Mouse (Mus musculus): ENCODE results near the gene Limch1. TPM values are rescaled to one million over a fixed set of nuclear protein-coding genes. Genes with fewer than 3 reads are reported as not detected.

Gene Limch1
- polyA plus RNA-seq, 1 experiment from 2014 or later: 28.2 TPM

- Histone ChIP-seq H3K9ac (ENCODE audit: low read length) (no peak overlapping the region), H3K4me1 (ENCODE audit: control insufficient read depth in 2 of 2, insufficient read depth in 2 of 2, low read length in 2 of 2) (peaks cover 0 to 2% of the 10 kb centered on the region in 2 experiments; a peak in 1 of 4 replicates), H3K27me3 (ENCODE audit: control insufficient read depth, insufficient read depth, low read length) (no peaks in the 10 kb centered on the region), H3K36me3 (ENCODE audit: control insufficient read depth, insufficient read depth, low read length) (no peaks in the 10 kb centered on the region), H3K4me2 (ENCODE audit: low read length) (no peak overlapping the region), H3K27ac (replicated peaks in 1 of 2; ENCODE audit: control insufficient read depth in 1 of 2, insufficient read depth in 1 of 2, low read depth in 2 of 2, low read length in 2 of 2) (no peak overlapping the region), H3K9me3 (ENCODE audit: control insufficient read depth, low read length) (no peaks in the 10 kb centered on the region), H3K4me3 (ENCODE audit: control insufficient read depth in 1 of 2, insufficient read depth in 1 of 2, low read depth in 1 of 2, low read length in 2 of 2) (no peak overlapping the region)
- WGBS: 55% methylated on average over 10 of the region's 10 CpGs
- no peak for ATAC-seq (ENCODE audit: insufficient number of reproducible peaks, insufficient read depth, low FRiP score, low read depth)
Observed at GRCm38 (mm10) chr5:66876018-66876805, 130.6 kb downstream of the Limch1 start.

GRCm38 (mm10) chr5:66877066-66877465 is 131.4 kb downstream of the Limch1 start:
- no peak overlapping the region for H3K9ac ChIP-seq (ENCODE audit: low read length)
- no peak overlapping the region for H3K4me2 ChIP-seq (ENCODE audit: low read length)
- H3K9me3 ChIP-seq (ENCODE audit: control insufficient read depth, low read length): no peaks in the 10 kb centered on the region
- no peaks in the 10 kb centered on the region for H3K27me3 ChIP-seq (ENCODE audit: control insufficient read depth, insufficient read depth, low read length)
- WGBS: 57% methylated on average over 5 of the region's 5 CpGs
- no peak overlapping the region for H3K4me3 ChIP-seq (ENCODE audit: control insufficient read depth in 1 of 2, insufficient read depth in 1 of 2, low read depth in 1 of 2, low read length in 2 of 2)
- H3K36me3 ChIP-seq (ENCODE audit: control insufficient read depth, insufficient read depth, low read length): no peaks in the 10 kb centered on the region
- H3K4me1 ChIP-seq (ENCODE audit: control insufficient read depth in 2 of 2, insufficient read depth in 2 of 2, low read length in 2 of 2): peaks cover 4 to 5% of the 10 kb centered on the region in 2 experiments
- ATAC-seq (ENCODE audit: insufficient number of reproducible peaks, insufficient read depth, low FRiP score, low read depth): no peak
- H3K27ac ChIP-seq (replicated peaks in 1 of 2; ENCODE audit: control insufficient read depth in 1 of 2, insufficient read depth in 1 of 2, low read depth in 2 of 2, low read length in 2 of 2): no peak overlapping the region

- H3K27me3 ChIP-seq (ENCODE audit: control insufficient read depth, insufficient read depth, low read length): no peaks in the 10 kb centered on the region
- ATAC-seq (ENCODE audit: insufficient number of reproducible peaks, insufficient read depth, low FRiP score, low read depth): no peak
- 11% methylated on average over 3 of the region's 3 CpGs for WGBS
Observed at GRCm38 (mm10) chr5:66881901-66882341, 136.3 kb downstream of the Limch1 start.

GRCm38 (mm10) chr5:66882718-66883117 is 137.1 kb downstream of the Limch1 start:
- no peak for ATAC-seq (ENCODE audit: insufficient number of reproducible peaks, insufficient read depth, low FRiP score, low read depth)
- no peak overlapping the region for H3K9ac ChIP-seq (ENCODE audit: low read length)
- H3K27ac ChIP-seq (replicated peaks in 1 of 2; ENCODE audit: control insufficient read depth in 1 of 2, insufficient read depth in 1 of 2, low read depth in 2 of 2, low read length in 2 of 2): no peak overlapping the region
- H3K27me3 ChIP-seq (ENCODE audit: control insufficient read depth, insufficient read depth, low read length): no peaks in the 10 kb centered on the region
- peaks cover 4 to 17% of the 10 kb centered on the region in 2 experiments for H3K4me1 ChIP-seq (ENCODE audit: control insufficient read depth in 2 of 2, insufficient read depth in 2 of 2, low read length in 2 of 2)
- 79% methylated on average over 13 of the region's 13 CpGs for WGBS
- H3K36me3 ChIP-seq (ENCODE audit: control insufficient read depth, insufficient read depth, low read length): no peaks in the 10 kb centered on the region
- H3K4me2 ChIP-seq (ENCODE audit: low read length): no peak overlapping the region
- H3K4me3 ChIP-seq (ENCODE audit: control insufficient read depth in 1 of 2, insufficient read depth in 1 of 2, low read depth in 1 of 2, low read length in 2 of 2): no peak overlapping the region
- 0 out of 2 replicates have a peak, but pooled peaks cover 5% of the 10 kb centered on the region for H3K9me3 ChIP-seq (ENCODE audit: control insufficient read depth, low read length)

More at GRCm38 (mm10) chr5:66881901-66882341, 136.3 kb downstream of the Limch1 start:
- Histone ChIP-seq H3K4me3 (ENCODE audit: control insufficient read depth in 1 of 2, insufficient read depth in 1 of 2, low read depth in 1 of 2, low read length in 2 of 2) (no peak overlapping the region), H3K4me1 (ENCODE audit: control insufficient read depth in 2 of 2, insufficient read depth in 2 of 2, low read length in 2 of 2) (peaks cover 4 to 15% of the 10 kb centered on the region in 2 experiments), H3K4me2 (ENCODE audit: low read length) (no peak overlapping the region), H3K27ac (replicated peaks in 1 of 2; ENCODE audit: control insufficient read depth in 1 of 2, insufficient read depth in 1 of 2, low read depth in 2 of 2, low read length in 2 of 2) (no peak overlapping the region), H3K9ac (ENCODE audit: low read length) (no peak overlapping the region), H3K9me3 (ENCODE audit: control insufficient read depth, low read length) (0 out of 2 replicates have a peak, but pooled peaks cover 5% of the 10 kb centered on the region), H3K36me3 (ENCODE audit: control insufficient read depth, insufficient read depth, low read length) (no peaks in the 10 kb centered on the region)

- 50% methylated on average over 4 of the region's 4 CpGs for WGBS
- H3K9me3 ChIP-seq (ENCODE audit: control insufficient read depth, low read length): 0 out of 2 replicates have a peak, but pooled peaks cover 5% of the 10 kb centered on the region
- no peak for ATAC-seq (ENCODE audit: insufficient number of reproducible peaks, insufficient read depth, low FRiP score, low read depth)
- no peak overlapping the region for H3K9ac ChIP-seq (ENCODE audit: low read length)
- no peak overlapping the region for H3K4me2 ChIP-seq (ENCODE audit: low read length)
- H3K4me1 ChIP-seq (ENCODE audit: control insufficient read depth in 2 of 2, insufficient read depth in 2 of 2, low read length in 2 of 2): peaks cover 10 to 17% of the 10 kb centered on the region in 2 experiments
- H3K27me3 ChIP-seq (ENCODE audit: control insufficient read depth, insufficient read depth, low read length): no peaks in the 10 kb centered on the region
- H3K27ac ChIP-seq (replicated peaks in 1 of 2; ENCODE audit: control insufficient read depth in 1 of 2, insufficient read depth in 1 of 2, low read depth in 2 of 2, low read length in 2 of 2): no peak overlapping the region
- no peaks in the 10 kb centered on the region for H3K36me3 ChIP-seq (ENCODE audit: control insufficient read depth, insufficient read depth, low read length)
- H3K4me3 ChIP-seq (ENCODE audit: control insufficient read depth in 1 of 2, insufficient read depth in 1 of 2, low read depth in 1 of 2, low read length in 2 of 2): no peak overlapping the region
Observed at GRCm38 (mm10) chr5:66884505-66884904, 138.9 kb downstream of the Limch1 start.

- no peaks in the 10 kb centered on the region for H3K27me3 ChIP-seq (ENCODE audit: control insufficient read depth, insufficient read depth, low read length)
Observed at GRCm38 (mm10) chr5:66886410-66887120, 140.9 kb downstream of the Limch1 start.

GRCm38 (mm10) chr5:66888061-66888460 is 142.4 kb downstream of the Limch1 start:
- Histone ChIP-seq H3K9me3 (ENCODE audit: control insufficient read depth, low read length) (0 out of 2 replicates have a peak, but pooled peaks cover 5% of the 10 kb centered on the region), H3K9ac (ENCODE audit: low read length) (no peak overlapping the region), H3K36me3 (ENCODE audit: control insufficient read depth, insufficient read depth, low read length) (no peaks in the 10 kb centered on the region), H3K4me2 (ENCODE audit: low read length) (no peak overlapping the region), H3K27me3 (ENCODE audit: control insufficient read depth, insufficient read depth, low read length) (no peaks in the 10 kb centered on the region), H3K4me3 (ENCODE audit: control insufficient read depth in 1 of 2, insufficient read depth in 1 of 2, low read depth in 1 of 2, low read length in 2 of 2) (no peak overlapping the region), H3K27ac (replicated peaks in 1 of 2; ENCODE audit: control insufficient read depth in 1 of 2, insufficient read depth in 1 of 2, low read depth in 2 of 2, low read length in 2 of 2) (no peak overlapping the region), H3K4me1 (ENCODE audit: control insufficient read depth in 2 of 2, insufficient read depth in 2 of 2, low read length in 2 of 2) (peaks cover 6 to 7% of the 10 kb centered on the region in 2 experiments; a peak in 3 of 4 replicates)
- WGBS: 39% methylated on average over 5 of the region's 5 CpGs
- peak; percentile 61; the same call in 1 of the 2 replicates for ATAC-seq (ENCODE audit: insufficient number of reproducible peaks, insufficient read depth, low FRiP score, low read depth)

More at GRCm38 (mm10) chr5:66886410-66887120, 140.9 kb downstream of the Limch1 start:
- Histone ChIP-seq H3K4me2 (ENCODE audit: low read length) (no peak overlapping the region), H3K9ac (ENCODE audit: low read length) (no peak overlapping the region), H3K36me3 (ENCODE audit: control insufficient read depth, insufficient read depth, low read length) (no peaks in the 10 kb centered on the region), H3K4me3 (ENCODE audit: control insufficient read depth in 1 of 2, insufficient read depth in 1 of 2, low read depth in 1 of 2, low read length in 2 of 2) (no peak overlapping the region), H3K4me1 (ENCODE audit: control insufficient read depth in 2 of 2, insufficient read depth in 2 of 2, low read length in 2 of 2) (peaks cover 9 to 17% of the 10 kb centered on the region in 2 experiments), H3K27ac (replicated peaks in 1 of 2; ENCODE audit: control insufficient read depth in 1 of 2, insufficient read depth in 1 of 2, low read depth in 2 of 2, low read length in 2 of 2) (no peak overlapping the region), H3K9me3 (ENCODE audit: control insufficient read depth, low read length) (0 out of 2 replicates have a peak, but pooled peaks cover 5% of the 10 kb centered on the region)
- 61% methylated on average over 5 of the region's 5 CpGs for WGBS
- no peak for ATAC-seq (ENCODE audit: insufficient number of reproducible peaks, insufficient read depth, low FRiP score, low read depth)

All from heart, embryonic 14.5 days (tissue).